Mouse (Mus musculus): ENCODE data around the gene Hoxb2.

Hoxb2 gene

GRCm38 (mm10) chr11:96327122-96327521, 23.2 kb upstream of the Hoxb2 start:
- no peak overlapping the region for H3K4me3 ChIP-seq (replicated peaks; ENCODE audit: low read length)
- H3K9me3 ChIP-seq (ENCODE audit: low read length) = peaks cover 9% of the 10 kb centered on the region
- peaks cover 49% of the 10 kb centered on the region for H3K4me1 ChIP-seq (replicated peaks; ENCODE audit: low read depth, low read length)
- no peak for TF ChIP-seq CTCF (conservative IDR thresholded peaks at IDR 0.05; ENCODE audit: low read length)
- TF ChIP-seq POU5F1 (IDR thresholded peaks at IDR 0.05; ENCODE audit: borderline replicate concordance, low read length) = no peak
- no peak for TF ChIP-seq NANOG (IDR thresholded peaks at IDR 0.05; ENCODE audit: borderline replicate concordance, low read length)
- H3K27me3 ChIP-seq (ENCODE audit: insufficient read depth, low read length) = peaks cover 100% of the 10 kb centered on the region
- no peaks in the 10 kb centered on the region for H3K36me3 ChIP-seq (ENCODE audit: insufficient read depth, low read length)

- peaks cover 100% of the 10 kb centered on the region for H3K27me3 ChIP-seq (ENCODE audit: insufficient read depth, low read length)
- H3K36me3 ChIP-seq (ENCODE audit: insufficient read depth, low read length) = no peaks in the 10 kb centered on the region
- TF ChIP-seq CTCF (conservative IDR thresholded peaks at IDR 0.05; ENCODE audit: low read length) (no peak), NANOG (IDR thresholded peaks at IDR 0.05; ENCODE audit: borderline replicate concordance, low read length) (no peak), POU5F1 (IDR thresholded peaks at IDR 0.05; ENCODE audit: borderline replicate concordance, low read length) (no peak)
- peaks cover 53% of the 10 kb centered on the region for H3K4me1 ChIP-seq (replicated peaks; ENCODE audit: low read depth, low read length)
- H3K9me3 ChIP-seq (ENCODE audit: low read length) = peaks cover 9% of the 10 kb centered on the region
- no peak overlapping the region for H3K4me3 ChIP-seq (replicated peaks; ENCODE audit: low read length)
These were observed 22.6 kb upstream of the Hoxb2 start for GRCm38 (mm10) chr11:96327750-96328149.

GRCm38 (mm10) chr11:96328605-96329004, 21.7 kb upstream of the Hoxb2 start:
- H3K4me3 ChIP-seq (replicated peaks; ENCODE audit: low read length) = no peak overlapping the region
- H3K27me3 ChIP-seq (ENCODE audit: insufficient read depth, low read length) = peaks cover 100% of the 10 kb centered on the region
- no peak for TF ChIP-seq POU5F1 (IDR thresholded peaks at IDR 0.05; ENCODE audit: borderline replicate concordance, low read length)
- TF ChIP-seq CTCF (conservative IDR thresholded peaks at IDR 0.05; ENCODE audit: low read length) = no peak
- TF ChIP-seq NANOG (IDR thresholded peaks at IDR 0.05; ENCODE audit: borderline replicate concordance, low read length) = no peak
- peaks cover 9% of the 10 kb centered on the region for H3K9me3 ChIP-seq (ENCODE audit: low read length)
- peaks cover 60% of the 10 kb centered on the region for H3K4me1 ChIP-seq (replicated peaks; ENCODE audit: low read depth, low read length)
- no peaks in the 10 kb centered on the region for H3K36me3 ChIP-seq (ENCODE audit: insufficient read depth, low read length)

GRCm38 (mm10) chr11:96332105-96332504, 18.2 kb upstream of the Hoxb2 start:
- Histone ChIP-seq H3K36me3 (ENCODE audit: insufficient read depth, low read length) (no peaks in the 10 kb centered on the region), H3K4me3 (replicated peaks; ENCODE audit: low read length) (peak overlapping the region; percentile 51; the same call in 1 of the 2 replicates), H3K4me1 (replicated peaks; ENCODE audit: low read depth, low read length) (peaks cover 44% of the 10 kb centered on the region), H3K27me3 (ENCODE audit: insufficient read depth, low read length) (peaks cover 100% of the 10 kb centered on the region), H3K9me3 (ENCODE audit: low read length) (peaks cover 13% of the 10 kb centered on the region)
- TF ChIP-seq CTCF (conservative IDR thresholded peaks at IDR 0.05; ENCODE audit: low read length) = no peak
- no peak for TF ChIP-seq NANOG (IDR thresholded peaks at IDR 0.05; ENCODE audit: borderline replicate concordance, low read length)
- TF ChIP-seq POU5F1 (IDR thresholded peaks at IDR 0.05; ENCODE audit: borderline replicate concordance, low read length) = no peak

- no peak for TF ChIP-seq POU5F1 (IDR thresholded peaks at IDR 0.05; ENCODE audit: borderline replicate concordance, low read length)
- TF ChIP-seq CTCF (conservative IDR thresholded peaks at IDR 0.05; ENCODE audit: low read length) = no peak
- no peak for TF ChIP-seq NANOG (IDR thresholded peaks at IDR 0.05; ENCODE audit: borderline replicate concordance, low read length)
- Histone ChIP-seq H3K36me3 (ENCODE audit: insufficient read depth, low read length) (no peaks in the 10 kb centered on the region), H3K4me1 (replicated peaks; ENCODE audit: low read depth, low read length) (peaks cover 39% of the 10 kb centered on the region), H3K27me3 (ENCODE audit: insufficient read depth, low read length) (peaks cover 100% of the 10 kb centered on the region), H3K9me3 (ENCODE audit: low read length) (peaks cover 13% of the 10 kb centered on the region), H3K4me3 (replicated peaks; ENCODE audit: low read length) (peak overlapping the region; percentile 51)
These were observed 17.7 kb upstream of the Hoxb2 start for GRCm38 (mm10) chr11:96332618-96333032.

- H3K27me3 ChIP-seq (ENCODE audit: insufficient read depth, low read length) = peaks cover 100% of the 10 kb centered on the region
- TF ChIP-seq POU5F1 (IDR thresholded peaks at IDR 0.05; ENCODE audit: borderline replicate concordance, low read length) (no peak), CTCF (conservative IDR thresholded peaks at IDR 0.05; ENCODE audit: low read length) (no peak), NANOG (IDR thresholded peaks at IDR 0.05; ENCODE audit: borderline replicate concordance, low read length) (no peak)
These were observed 16.9 kb upstream of the Hoxb2 start for GRCm38 (mm10) chr11:96333241-96334001.

GRCm38 (mm10) chr11:96334002-96334364, 16.3 kb upstream of the Hoxb2 start:
- Histone ChIP-seq H3K27me3 (ENCODE audit: insufficient read depth, low read length) (peaks cover 100% of the 10 kb centered on the region), H3K36me3 (ENCODE audit: insufficient read depth, low read length) (no peaks in the 10 kb centered on the region), H3K4me3 (replicated peaks; ENCODE audit: low read length) (no peak overlapping the region), H3K9me3 (ENCODE audit: low read length) (peaks cover 12% of the 10 kb centered on the region), H3K4me1 (replicated peaks; ENCODE audit: low read depth, low read length) (peaks cover 38% of the 10 kb centered on the region)
- TF ChIP-seq CTCF (conservative IDR thresholded peaks at IDR 0.05; ENCODE audit: low read length) (no peak), POU5F1 (IDR thresholded peaks at IDR 0.05; ENCODE audit: borderline replicate concordance, low read length) (no peak), NANOG (IDR thresholded peaks at IDR 0.05; ENCODE audit: borderline replicate concordance, low read length) (no peak)

More at GRCm38 (mm10) chr11:96333241-96334001, 16.9 kb upstream of the Hoxb2 start:
- peaks cover 13% of the 10 kb centered on the region for H3K9me3 ChIP-seq (ENCODE audit: low read length)
- no peaks in the 10 kb centered on the region for H3K36me3 ChIP-seq (ENCODE audit: insufficient read depth, low read length)
- H3K4me1 ChIP-seq (replicated peaks; ENCODE audit: low read depth, low read length) = peaks cover 39% of the 10 kb centered on the region
- peak overlapping the region; percentile 51 for H3K4me3 ChIP-seq (replicated peaks; ENCODE audit: low read length)

- H3K4me3 ChIP-seq (replicated peaks; ENCODE audit: low read length) = no peak overlapping the region
- H3K9me3 ChIP-seq (ENCODE audit: low read length) = peaks cover 6% of the 10 kb centered on the region; the same call in 1 of the 2 replicates
- peaks cover 100% of the 10 kb centered on the region for H3K27me3 ChIP-seq (ENCODE audit: insufficient read depth, low read length)
- TF ChIP-seq NANOG (IDR thresholded peaks at IDR 0.05; ENCODE audit: borderline replicate concordance, low read length) (no peak), POU5F1 (IDR thresholded peaks at IDR 0.05; ENCODE audit: borderline replicate concordance, low read length) (no peak), CTCF (conservative IDR thresholded peaks at IDR 0.05; ENCODE audit: low read length) (no peak)
- H3K4me1 ChIP-seq (replicated peaks; ENCODE audit: low read depth, low read length) = peaks cover 31% of the 10 kb centered on the region
- no peaks in the 10 kb centered on the region for H3K36me3 ChIP-seq (ENCODE audit: insufficient read depth, low read length)
These were observed 15.3 kb upstream of the Hoxb2 start for GRCm38 (mm10) chr11:96334998-96335397.
